Mouse (Mus musculus): Measurements from ENCODE around the gene Rras.

Gene Rras

DNA sequence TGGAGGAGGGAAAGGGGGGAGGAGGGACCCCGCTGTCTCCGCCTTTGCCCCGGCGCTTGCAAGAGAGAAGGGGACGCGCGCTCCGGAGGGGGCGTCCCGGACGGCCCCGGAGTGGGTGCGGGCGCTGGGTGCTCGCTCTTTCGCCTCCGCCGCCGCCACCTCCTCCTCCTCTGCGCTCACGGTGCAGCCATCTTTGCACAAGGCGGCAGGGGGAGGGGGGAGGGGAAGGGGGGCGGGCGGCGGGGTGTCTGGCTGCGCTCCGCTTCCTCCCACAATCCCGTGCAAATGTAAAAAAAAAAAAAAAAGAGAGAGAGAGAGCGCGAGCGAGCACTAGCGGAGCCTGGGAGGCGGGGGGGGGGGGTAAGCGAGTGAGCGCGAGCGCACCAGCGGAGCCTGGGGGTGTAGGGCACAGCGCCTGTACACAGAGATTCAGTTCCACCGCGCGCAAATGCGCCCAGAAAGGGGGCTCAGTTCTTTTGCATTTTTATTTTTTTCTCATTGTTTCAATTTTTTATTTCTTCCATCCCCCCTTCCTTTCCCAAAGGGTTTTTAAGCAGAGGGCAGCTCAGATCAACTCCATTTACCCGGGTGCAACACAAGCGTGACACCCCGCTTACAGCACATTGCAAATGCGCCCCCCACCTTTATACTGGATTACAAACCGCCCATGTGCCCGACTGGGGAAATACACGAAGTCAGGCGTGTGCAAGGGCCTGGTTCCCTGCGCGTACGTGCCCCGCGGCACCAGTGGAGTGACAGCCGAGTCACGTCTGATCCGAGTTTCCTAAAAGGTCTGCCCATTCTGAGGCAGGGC, 35.6 kb downstream of the Rras start:
- peak; percentile 64 for DNase-seq (ENCODE audit: low spot score)

DNA sequence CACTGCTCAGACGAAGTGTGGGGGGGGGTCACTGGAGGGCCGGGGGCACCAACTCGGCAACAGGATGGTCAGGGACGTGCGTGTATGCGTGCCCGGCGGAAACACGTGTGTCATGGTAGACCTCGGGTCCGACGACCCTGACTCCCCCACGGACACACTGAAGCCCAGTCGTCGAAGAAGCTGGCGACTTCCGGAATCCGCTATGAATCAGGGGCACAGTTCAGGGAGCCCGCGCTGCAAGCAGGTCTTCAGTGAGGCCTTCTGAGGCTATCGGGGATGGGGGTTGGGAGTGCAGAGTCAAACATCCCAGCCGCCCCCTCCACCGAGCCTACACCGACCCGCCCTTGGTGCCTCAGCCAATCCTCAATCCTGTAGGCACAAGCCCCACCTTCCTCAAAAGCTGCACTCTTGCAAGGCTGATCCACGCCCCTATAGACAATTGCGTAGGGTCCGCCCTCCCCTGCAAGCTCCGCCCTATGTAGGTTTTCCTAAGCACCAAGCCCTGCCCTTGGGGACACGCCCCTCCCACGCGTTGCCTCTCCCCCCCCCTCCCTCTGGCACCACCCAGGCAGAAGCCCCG, 36.3 kb downstream of the Rras start:
- peak; percentile 95 for DNase-seq (ENCODE audit: low spot score)

DNA sequence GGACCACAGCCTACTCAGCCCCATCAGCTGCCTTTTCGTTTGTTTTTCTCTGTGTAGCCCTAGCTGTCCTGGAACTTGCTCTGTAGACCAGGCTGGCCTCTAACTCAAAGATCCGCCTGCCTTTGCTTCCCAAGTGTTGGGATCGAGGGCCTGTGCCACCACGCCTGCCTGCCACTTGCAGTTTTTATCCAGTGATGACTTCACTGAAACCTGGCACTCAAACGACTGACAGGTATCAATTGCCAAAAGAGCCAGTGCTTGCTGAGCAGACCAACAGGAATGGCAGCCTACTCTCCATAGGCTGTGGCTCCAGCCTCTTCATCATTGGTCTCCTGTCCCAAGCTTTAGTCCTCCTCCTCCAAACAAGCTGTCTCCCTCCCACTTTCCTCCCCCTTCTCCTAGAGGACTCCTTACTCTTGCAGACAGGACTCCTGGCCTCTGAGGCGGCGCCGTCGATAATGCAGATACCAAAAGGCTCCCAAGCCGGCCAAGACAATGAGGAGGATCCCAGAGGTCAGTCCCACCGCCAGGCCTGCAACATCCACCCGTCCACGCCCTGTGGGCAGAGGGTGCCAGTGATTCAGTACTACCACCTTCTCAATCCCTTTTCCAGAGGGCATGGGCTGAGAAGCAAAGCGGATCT, 38.7 kb downstream of the Rras start:
- no peak for DNase-seq (ENCODE audit: low spot score)

DNA sequence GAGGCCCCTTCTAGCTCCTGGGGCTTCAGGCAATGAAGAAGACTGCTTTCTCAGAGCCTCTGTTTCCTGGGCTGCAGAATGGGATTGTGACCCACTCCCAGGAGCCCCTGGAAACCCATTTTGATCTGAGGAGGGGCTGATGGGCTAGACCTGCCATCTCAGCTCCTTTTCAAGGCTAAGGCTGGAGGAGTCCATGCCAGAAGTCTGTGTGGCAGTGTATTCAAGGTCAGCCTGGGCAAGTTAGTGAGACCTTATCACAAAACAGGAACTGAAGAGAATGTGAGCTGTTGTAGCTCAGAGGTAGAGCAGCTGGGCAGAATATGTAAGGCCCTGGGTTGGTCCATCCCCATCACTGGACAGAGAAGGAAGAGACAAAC, 39.2 kb downstream of the Rras start:
- DNase-seq (ENCODE audit: low spot score) = no peak

DNA sequence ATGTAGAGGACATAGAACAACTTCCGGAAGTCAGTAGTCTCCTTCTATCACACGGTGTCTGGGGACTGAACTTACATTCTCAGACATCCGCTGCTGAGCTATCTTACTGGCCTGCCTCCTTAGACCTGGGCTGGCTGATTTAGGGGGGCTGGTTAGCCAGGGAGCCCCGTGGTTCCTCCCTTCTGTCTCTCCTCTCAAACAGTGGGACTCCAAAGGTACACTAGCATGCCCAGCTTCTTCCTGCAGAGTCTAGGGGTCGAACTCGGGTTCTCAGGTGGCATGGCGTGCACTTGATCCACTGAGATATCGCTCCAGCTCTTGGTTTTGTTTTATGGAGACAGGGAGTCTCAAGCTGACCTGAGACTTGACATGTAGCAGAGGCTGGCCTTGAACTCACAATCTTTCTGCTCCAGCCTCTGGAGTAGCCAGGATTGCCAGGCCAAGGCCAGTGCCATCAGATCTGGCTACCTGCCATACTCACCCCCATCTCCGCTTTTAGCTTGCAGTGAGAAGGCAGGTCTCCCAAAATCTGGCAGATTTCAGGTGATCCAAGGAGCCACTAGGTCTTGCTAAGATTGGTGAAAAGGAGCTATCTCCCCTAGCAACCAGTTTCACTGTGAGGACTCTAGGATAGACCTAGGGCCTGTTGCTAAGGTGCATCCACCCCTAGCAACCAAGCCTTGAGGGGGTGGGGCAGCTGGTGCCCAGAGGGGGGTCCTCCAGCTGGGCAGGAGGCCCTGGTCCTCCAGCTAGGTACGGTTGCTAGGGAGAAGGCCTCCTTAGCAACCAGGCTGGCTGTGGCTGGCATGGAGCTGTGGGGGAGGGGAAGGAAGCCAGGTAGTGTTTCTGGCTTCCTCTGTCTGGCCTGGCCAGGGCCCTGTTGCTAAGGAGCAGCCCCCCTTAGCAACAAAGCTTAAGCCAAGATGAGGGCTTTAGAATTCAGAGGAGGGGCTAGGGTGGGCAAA, 41.1 kb downstream of the Rras start:
- DNase-seq (ENCODE audit: low spot score) = no peak

DNA sequence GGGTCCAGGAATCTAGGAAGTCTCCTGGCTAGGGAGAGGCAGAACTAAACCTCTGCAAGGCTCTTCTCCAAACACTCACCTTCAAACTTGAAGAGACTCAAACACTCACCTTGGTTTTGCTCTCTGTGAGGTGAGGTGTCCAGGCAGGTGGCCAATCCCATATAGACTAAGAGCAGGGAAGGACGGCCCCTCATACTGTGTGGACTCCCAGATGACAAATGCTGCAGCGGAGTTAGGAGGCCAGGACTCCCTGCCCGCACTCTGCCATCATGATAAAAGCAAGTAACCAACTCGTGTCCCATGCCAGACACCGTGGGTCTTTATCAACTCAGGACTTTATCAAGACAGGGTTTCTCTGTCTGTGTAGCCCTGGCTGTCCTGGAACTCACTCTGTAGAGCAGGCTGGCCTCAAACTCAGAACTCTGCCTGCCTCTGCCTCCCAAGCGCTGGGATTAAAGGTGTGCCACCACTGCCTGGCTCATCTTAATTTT, 42.9 kb downstream of the Rras start:
- no peak for DNase-seq (ENCODE audit: low spot score)

DNA sequence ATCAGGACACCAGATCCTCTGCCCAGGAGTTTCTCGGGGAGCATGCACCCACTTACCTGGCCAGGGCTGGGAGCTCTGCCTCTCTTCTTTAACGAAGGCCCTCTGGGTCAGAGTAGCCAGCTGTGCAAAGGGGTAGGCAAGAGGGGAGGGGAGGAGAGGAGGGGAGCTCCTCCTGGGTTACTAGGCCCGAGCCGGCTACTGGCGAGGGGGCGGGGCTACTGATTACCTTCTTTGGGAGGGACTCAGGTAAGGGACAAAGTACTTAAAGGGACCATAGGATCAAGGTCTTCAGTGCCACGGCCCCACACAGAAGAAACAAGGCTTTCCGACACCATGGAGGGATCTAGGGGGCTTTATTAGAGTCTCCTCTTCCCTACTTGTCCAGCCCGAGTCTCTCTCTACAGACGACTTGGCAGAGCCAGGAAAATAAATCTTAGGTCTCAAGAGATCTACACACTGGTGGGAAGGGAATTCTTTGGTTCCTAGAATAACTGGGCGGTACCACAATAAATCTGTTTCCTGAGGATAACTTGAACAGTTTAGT, 43.8 kb downstream of the Rras start:
- no peak for DNase-seq (ENCODE audit: low spot score)

DNA sequence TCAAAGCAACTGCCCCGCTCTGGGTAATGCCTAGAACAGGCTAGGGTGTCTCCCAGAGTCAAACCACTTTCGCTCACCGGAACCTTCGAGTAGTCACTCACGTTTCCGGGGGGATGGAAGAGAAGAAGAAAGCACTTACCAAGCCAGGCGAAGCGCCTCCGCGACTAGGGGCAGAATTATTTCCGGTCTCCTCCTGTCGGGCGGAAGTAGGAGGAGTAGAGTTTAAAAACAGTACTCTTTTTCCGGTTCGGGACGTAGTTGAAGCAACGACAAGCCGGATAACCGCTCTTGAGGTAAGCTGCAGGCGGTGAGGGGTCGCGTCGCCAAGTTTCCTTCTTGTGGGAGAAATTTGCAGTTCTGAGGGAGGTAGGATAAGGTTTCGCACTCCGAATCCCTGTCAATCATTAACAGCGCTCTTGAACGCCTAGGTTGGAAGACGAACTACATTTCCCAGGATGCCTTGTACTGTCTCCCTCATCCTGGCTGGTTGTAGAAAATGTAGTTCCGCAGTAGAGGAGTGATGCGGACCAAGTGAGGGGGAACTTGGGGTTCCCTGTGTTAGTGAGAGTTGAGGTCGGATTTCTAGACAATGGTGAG, 44.6 kb downstream of the Rras start, which contains the start of the genes Nosip and Prrg2:
Gene Nosip, plus strand, starts transcription at position 191 of the 597 bp plus-strand sequence.
Gene Prrg2, minus strand, starts transcription at position 439 of the 597 bp plus-strand sequence.
- peak; percentile 95 for DNase-seq (ENCODE audit: low spot score)

DNA sequence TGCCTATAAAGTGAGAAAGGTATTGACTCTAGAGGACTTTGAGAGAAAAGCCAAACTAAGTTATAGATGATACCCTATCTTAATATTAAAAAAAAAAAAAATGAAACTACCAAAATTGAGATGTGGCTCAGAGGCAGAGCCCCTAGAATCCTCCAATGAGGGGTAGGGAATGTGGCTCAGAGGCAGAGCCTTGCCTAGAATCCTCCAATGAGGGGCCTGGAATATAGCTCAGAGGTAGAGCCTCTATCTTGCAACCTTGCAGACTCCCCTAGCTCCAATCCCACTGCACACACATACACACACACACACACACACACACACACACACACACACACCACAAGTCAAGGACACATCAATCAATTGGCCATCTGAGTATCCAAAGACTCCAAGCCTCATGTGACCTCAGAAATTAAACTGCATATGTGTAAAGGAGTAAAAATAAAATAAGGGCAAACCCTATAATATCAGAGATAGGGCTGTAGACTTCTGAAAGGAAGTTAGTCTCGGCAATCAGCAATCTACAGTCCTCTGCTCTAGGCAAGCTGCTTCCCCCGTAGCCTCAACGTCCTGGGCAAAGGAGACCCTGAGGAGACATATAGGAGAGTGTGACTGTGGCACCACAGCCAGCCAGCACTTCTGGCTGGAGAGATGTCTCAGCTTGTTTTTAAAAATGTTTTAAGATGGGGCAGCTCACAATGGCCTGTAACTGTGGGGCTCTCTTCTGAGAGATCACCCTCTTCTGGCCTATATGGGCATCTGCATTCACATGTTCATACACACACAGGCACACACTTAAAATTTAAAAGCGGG, 49.6 kb downstream of the Rras start:
- DNase-seq (ENCODE audit: low spot score) = no peak

DNA sequence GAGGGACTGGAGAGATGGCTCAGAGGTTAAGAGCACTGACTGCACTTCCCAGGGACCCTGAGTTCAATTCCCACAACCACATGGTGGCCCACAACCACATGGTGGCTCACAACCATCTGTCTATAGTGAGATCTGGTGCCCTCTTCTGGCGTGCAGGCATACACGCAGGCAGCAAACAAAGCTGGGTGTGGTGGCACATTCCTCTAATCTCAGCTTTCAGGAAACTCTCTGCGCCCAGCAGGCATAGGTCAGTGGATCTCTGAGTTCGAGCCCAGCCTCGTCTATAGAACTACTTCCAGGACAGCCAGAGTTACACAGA, 50.2 kb downstream of the Rras start:
- DNase-seq (ENCODE audit: low spot score) = no peak

DNA sequence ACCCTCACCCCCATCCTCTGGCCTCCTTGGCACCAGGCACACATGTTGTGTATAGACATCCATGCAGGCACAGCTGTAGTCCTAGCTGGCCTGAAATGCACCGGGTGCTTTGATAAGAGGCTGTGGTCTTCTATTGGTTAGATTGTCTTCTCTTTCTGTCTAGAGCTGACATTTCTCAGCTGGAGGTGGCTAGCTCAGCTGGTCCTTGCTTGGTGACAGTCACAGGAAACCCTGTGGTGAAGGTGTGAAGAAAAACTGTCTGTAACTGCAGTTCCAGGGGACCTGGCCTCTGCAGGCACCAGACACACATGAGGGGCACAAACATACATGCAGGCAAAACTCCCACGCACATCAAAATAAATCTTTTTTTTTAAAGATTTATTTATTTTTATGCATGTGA, 51.9 kb downstream of the Rras start:
- DNase-seq (ENCODE audit: low spot score) = no peak
